Mouse (Mus musculus) forebrain, embryonic 11.5 days (tissue): ENCODE measurements around the gene Odf2. TPM values are rescaled to one million over a fixed set of nuclear protein-coding genes. Genes with fewer than 3 reads are reported as not detected.
A peak's percentile ranks its signal among the peaks of the same experiment; 100 is the strongest.
"Not testable (repeated sequence)": the region's sequence is repeated elsewhere in the genome, so short reads cannot be mapped to it uniquely, and the experiment has no call there.

Experiments
- ATAC-seq: fragments of 200-750 bp; cut with Nextera tagmentation; replicated peaks from 2 replicates; pipeline ENCODE4 v1.8.0; 2017; ENCODE audit warnings: moderate TSS enrichment; ENCODE audit not compliant: low FRiP score
- DNase-seq: peaks from one replicate; pipeline ENCODE4 v3.0.0-alpha.2; 2017; ENCODE audit warnings: low spot score
- H3K27ac ChIP-seq: fragments of 300-500 bp; sonication (generic); 2 replicates; pipeline ENCODE4 v1.5.1; 2014; ENCODE audit warnings: low read depth, low read length
- H3K27me3 ChIP-seq: fragments of 300-500 bp; sonication (generic); 2 replicates; pipeline ENCODE4 v1.6.1; 2014; ENCODE audit warnings: mild to moderate bottlenecking, low read length, mixed read lengths; ENCODE audit not compliant: control insufficient read depth, insufficient read depth
- H3K36me3 ChIP-seq: fragments of 300-500 bp; sonication (generic); 2 replicates; pipeline ENCODE4 v1.6.1; 2014; ENCODE audit warnings: mild to moderate bottlenecking, low read length, moderate library complexity, mixed read lengths; ENCODE audit not compliant: control insufficient read depth, insufficient read depth
- H3K4me1 ChIP-seq: fragments of 300-500 bp; sonication (generic); replicated peaks from 2 replicates; pipeline ENCODE4 v1.6.1; 2014; ENCODE audit warnings: low read length, mixed read lengths; ENCODE audit not compliant: control insufficient read depth, insufficient read depth
- H3K4me2 ChIP-seq: fragments of 300-500 bp; sonication (generic); 2 replicates; pipeline ENCODE4 v1.6.1; 2014; ENCODE audit warnings: low read depth, mild to moderate bottlenecking, low read length, moderate library complexity, mixed read lengths; ENCODE audit not compliant: severe bottlenecking
- H3K4me3 ChIP-seq: fragments of 300-500 bp; sonication (generic); 2 replicates; pipeline ENCODE4 v1.5.1; 2014; ENCODE audit warnings: low read depth, low read length
- H3K9ac ChIP-seq: fragments of 300-500 bp; sonication (generic); 2 replicates; pipeline ENCODE4 v1.6.1; 2014; ENCODE audit warnings: low read length
- H3K9me3 ChIP-seq: fragments of 300-500 bp; sonication (generic); 2 replicates; pipeline ENCODE4 v1.6.1; 2016; ENCODE audit warnings: low read length, mixed read lengths; ENCODE audit not compliant: control insufficient read depth
- WGBS: fragments of 180-500 bp; shearing (Covaris S2); extraction: QIAGEN DNeasy Blood & Tissue Kit; methylation state at CpG from one replicate; pipeline ENCODE4 v1.1.7; 2014; 5-methylcytosine and 5-hydroxymethylcytosine counted together
- polyA plus RNA-seq: library from polyadenylated mRNA; unstranded; fragments of >200 nt; fragmentation: Nextera tagmentation; extraction: Ambion mirVana; gene quantifications from 2 replicates; pipeline ENCODE4 v1.2.1, GENCODE M21; 2014

Gene Odf2
- polyA plus RNA-seq, 1 experiment from 2014 or later, result 132 TPM

DNA sequence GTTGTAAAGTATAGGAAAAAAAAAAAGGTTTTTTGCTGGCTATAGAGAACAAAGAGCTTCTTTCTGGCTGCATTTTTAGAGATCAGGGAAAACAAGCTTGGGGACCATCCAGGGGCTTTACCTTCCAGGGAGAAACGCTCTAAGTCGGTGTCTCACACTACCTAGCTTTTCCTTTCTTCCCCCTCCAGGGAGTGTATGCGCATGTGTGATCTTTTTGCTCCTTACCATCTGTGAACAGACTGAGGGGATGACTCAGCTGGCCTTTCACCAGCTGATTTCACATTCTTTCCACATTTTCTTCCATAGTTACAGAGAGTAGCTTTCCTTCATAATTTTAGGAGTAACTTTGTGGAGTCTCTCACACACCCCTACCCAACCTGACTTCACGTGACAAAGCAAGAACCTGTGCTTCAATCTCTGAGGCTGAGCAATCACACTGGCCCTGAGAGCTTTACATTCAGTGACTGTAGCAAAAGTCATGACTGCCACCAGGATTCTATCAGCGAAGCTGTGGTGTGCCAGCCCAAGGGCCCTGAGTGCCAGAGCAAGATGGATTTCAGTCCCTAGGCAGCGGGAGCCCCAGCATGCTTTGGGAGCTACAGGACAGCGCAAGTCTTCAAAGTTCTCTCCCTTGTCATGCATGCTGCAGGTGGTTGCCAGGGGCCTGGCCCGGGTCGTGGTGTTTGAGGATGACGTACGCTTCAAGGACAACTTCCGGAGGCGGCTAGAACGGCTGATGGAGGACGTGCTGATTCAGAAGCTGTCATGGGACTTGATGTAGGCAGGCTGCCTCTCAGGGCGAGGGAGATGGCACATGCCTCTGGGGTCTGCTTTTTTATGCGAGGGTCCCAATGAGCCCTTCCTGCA is 8.8 kb upstream of the Odf2 start:
- no peak for ATAC-seq
- Histone ChIP-seq H3K4me1 (no peaks in the 10 kb centered on the region), H3K9ac (no peak overlapping the region), H3K4me2 (no peak overlapping the region), H3K27me3 (no peaks in the 10 kb centered on the region), H3K27ac (no peak overlapping the region), H3K36me3 (no peaks in the 10 kb centered on the region), H3K9me3 (no peaks in the 10 kb centered on the region), H3K4me3 (no peak overlapping the region)
- no peak for DNase-seq
- WGBS, result 82% methylated on average over 17 of the region's 17 CpGs

DNA sequence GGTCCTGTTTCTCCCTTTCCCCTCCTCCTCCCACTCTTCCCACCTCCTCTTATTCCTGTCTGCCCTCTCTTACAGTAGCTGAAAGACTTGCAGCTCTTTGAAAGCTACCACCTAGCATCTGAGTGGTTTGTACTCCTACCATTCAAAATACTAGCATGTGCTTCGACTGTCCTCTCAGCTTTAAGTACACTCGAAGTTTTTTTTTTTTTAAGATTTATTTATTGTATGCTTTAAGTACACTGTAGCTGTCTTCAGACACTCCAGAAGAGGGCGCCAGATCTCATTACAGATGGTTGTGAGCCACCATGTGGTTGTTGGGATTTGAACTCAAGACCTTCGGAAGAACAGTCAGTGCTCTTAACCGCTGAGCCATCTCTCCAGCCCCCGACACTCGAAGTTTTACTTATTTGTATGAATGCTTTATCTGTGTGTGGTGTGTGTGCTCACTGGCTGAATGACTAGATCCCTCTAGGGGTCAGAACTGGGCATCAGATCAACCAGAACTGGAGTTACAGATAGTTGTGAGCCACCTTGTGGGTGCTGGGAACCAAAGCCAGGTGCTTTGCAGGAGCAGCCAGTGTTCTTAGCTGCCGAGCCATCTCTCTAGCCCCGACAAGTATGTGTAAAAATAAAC is 2.2 kb upstream of the Odf2 start:
- not testable (repeated sequence) for H3K36me3 ChIP-seq, H3K27me3 ChIP-seq, H3K4me2 ChIP-seq, H3K9ac ChIP-seq, H3K9me3 ChIP-seq, H3K4me3 ChIP-seq, H3K4me1 ChIP-seq, DNase-seq, H3K27ac ChIP-seq, ATAC-seq
- 83% methylated on average over 9 of the region's 9 CpGs for WGBS

DNA sequence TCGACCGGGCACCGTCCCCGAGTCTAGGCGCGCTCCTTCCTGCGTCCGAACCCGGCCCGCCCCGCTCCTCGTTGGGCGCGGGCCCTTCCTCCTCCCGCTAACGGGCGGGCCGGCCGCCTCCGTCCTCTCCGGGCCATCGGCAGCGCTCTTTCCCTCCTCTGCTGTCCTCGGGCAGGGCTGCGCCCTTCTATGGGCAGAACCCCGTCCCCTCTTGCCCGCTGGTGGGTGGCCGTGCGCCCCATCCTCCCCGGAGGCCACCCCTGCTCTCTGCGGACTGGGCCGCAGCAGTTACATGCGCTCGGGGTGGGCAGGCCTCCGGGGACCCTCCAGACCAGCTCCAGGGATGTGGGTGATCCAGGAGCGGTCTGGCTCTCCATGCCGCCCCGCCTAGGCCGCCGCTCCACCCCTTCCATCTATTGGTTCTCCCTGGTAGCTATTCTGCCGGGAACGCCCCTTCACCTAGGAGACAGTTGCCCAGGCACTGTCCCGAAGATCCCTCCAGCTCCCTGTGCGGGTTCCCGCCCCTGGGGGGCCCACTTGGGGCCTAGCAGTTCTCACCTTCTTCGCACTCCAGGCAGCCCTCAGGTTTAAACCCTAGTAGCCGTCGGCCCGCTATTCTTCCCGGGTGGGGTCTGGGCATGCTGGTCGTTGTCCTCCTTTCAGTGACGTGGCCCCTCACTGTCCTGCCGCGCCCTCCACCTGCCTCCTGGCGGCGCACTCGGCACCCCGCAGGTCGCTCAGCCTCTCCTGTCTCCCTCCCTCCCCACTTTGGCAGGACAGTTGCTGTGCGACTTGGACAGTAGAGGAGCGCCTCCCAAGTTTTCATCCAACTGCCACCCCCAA is 1.2 kb downstream of the Odf2 start:
- H3K4me1 ChIP-seq, result peaks cover 9% of the 10 kb centered on the region; the same call in 1 of the 2 replicates
- H3K27ac ChIP-seq, result peak overlapping the region; percentile 85
- peak overlapping the region; percentile 80 for H3K4me2 ChIP-seq
- H3K36me3 ChIP-seq, result peaks cover 11% of the 10 kb centered on the region; the same call in 1 of the 2 replicates
- peak overlapping the region; percentile 96 for H3K9ac ChIP-seq
- peak overlapping the region; percentile 98 for H3K4me3 ChIP-seq
- H3K9me3 ChIP-seq, result no peaks in the 10 kb centered on the region
- peak; percentile 94 for DNase-seq
- WGBS, result under 1% methylated on average over 60 of the region's 61 CpGs
- ATAC-seq, result peak; percentile 91
- no peaks in the 10 kb centered on the region for H3K27me3 ChIP-seq

DNA sequence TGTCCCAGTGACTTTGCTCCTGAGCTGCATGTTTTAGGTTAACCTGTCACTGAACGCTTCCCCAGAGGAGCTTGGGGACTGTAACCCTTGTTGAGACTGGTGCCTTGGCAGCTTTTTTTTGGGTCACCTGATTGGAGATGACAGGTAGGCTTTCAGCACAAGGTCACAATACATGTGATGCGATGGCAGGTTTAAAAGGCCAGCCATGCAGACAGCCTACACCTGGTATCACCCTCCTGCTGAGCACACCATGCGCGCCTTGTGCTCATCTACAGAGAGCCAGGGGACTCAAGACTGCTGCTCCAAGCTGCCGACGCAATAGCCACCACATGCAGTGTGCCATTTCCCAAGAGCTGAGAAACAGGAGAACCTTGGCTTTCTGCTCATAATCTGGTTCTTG is 2.8 kb downstream of the Odf2 start:
- ATAC-seq (no peak), DNase-seq (no peak)
- Histone ChIP-seq H3K27ac (no peak overlapping the region), H3K36me3 (peaks cover 14% of the 10 kb centered on the region; the same call in 1 of the 2 replicates), H3K4me1 (peaks cover 9% of the 10 kb centered on the region; the same call in 1 of the 2 replicates), H3K4me3 (no peak overlapping the region), H3K27me3 (no peaks in the 10 kb centered on the region), H3K9me3 (no peaks in the 10 kb centered on the region), H3K9ac (no peak overlapping the region), H3K4me2 (no peak overlapping the region)
- 93% methylated on average over 6 of the region's 6 CpGs for WGBS

DNA sequence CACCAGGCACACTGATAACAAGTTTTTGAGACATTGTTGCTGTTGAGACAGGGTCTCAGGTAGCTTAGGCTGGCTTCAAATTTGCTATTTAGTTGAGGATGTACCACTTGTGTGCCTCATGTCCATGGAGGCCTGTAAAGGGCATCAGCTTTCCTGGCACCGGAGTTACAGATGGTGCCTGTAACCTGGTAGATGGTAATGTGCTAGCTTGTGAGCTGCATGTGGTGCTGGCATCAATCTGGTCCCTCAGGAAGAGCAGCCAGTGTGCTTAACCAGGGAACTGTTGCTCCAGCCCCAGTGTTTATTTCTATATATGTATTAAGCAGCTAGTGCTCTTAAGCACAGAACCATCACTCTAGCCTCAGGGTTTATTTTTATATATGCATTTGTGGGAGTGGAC is 7.0 kb downstream of the Odf2 start:
- H3K9ac ChIP-seq, result no peak overlapping the region
- no peak for ATAC-seq
- no peak overlapping the region for H3K27ac ChIP-seq
- H3K4me1 ChIP-seq, result peaks cover 3% of the 10 kb centered on the region; the same call in 1 of the 2 replicates
- H3K36me3 ChIP-seq, result peaks cover 23% of the 10 kb centered on the region; the same call in 1 of the 2 replicates
- no peak overlapping the region for H3K4me2 ChIP-seq
- H3K9me3 ChIP-seq, result no peaks in the 10 kb centered on the region
- 92% methylated on average over 1 of the region's 1 CpGs for WGBS
- H3K4me3 ChIP-seq, result no peak overlapping the region
- H3K27me3 ChIP-seq, result no peaks in the 10 kb centered on the region
- no peak for DNase-seq

DNA sequence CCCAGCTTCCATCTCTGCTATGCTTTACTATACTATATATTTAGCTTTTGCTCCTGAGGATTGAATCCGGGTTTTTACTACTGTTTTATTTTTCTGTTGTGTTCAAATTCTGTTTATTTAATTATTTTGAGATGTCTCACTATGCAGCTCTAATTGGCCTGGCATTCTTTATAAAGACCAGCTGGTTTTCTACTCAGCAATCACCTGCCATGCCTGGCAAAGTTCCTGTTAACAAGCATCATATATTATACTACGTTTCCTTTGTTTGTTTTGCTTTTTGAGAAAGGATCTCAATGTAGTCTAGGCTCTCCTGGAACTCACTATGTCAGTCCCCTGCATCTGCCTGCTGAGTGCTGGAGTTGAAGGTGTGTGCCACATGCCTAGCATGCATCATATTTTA is 8.3 kb downstream of the Odf2 start:
- Histone ChIP-seq H3K27ac (no peak overlapping the region), H3K4me3 (no peak overlapping the region), H3K9ac (no peak overlapping the region), H3K9me3 (no peaks in the 10 kb centered on the region), H3K27me3 (no peaks in the 10 kb centered on the region), H3K4me1 (no peaks in the 10 kb centered on the region), H3K4me2 (no peak overlapping the region), H3K36me3 (peaks cover 25% of the 10 kb centered on the region; the same call in 1 of the 2 replicates)
- no peak for DNase-seq
- 86% methylated on average over 2 of the region's 2 CpGs for WGBS
- ATAC-seq, result no peak

DNA sequence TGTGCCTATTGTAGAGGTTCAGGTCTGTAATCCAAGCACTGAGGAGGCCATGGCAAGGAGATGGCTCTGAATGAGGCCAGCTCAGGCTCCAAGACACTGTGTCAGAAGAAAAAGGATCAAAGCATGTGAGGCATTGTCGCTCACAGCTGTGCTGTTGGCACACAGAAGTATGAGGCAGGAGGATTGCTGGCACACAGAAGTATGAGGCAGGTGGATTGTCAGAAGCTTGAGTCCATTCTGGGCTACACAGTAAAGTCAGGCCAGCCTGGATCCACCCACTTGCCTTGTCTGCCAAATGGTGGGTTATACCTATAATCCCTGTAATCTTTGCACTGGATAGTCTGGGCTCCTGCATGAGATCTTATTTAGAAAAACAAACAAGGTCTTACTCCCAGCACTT is 9.1 kb downstream of the Odf2 start:
- DNase-seq, result no peak

DNA sequence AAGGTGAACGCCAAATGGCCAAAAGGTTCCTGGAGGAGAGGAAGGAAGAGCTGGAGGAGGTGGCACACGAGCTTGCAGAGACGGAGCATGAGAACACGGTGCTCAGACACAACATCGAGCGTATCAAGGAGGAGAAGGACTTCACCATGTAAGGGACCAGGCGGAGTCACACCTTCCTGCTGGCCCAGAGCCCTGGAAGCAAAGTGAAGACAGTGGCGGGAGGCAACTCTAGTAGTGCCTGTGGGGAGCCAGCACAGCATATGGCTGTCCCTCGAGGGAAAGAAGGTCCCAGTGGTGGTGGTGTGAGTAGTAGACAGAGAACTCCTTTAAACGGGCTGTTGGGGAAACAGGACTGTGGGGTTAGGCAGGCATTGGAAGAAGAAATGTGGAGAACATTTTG is 13.2 kb downstream of the Odf2 start:
- no peak overlapping the region for H3K9ac ChIP-seq
- H3K4me1 ChIP-seq, result no peaks in the 10 kb centered on the region
- peaks cover 22% of the 10 kb centered on the region for H3K36me3 ChIP-seq
- ATAC-seq, result no peak
- H3K27me3 ChIP-seq, result no peaks in the 10 kb centered on the region
- WGBS, result 93% methylated on average over 10 of the region's 10 CpGs
- H3K9me3 ChIP-seq, result no peaks in the 10 kb centered on the region
- no peak overlapping the region for H3K4me3 ChIP-seq
- DNase-seq, result no peak
- H3K4me2 ChIP-seq, result no peak overlapping the region
- no peak overlapping the region for H3K27ac ChIP-seq

More for the DNA sequence above, 9.1 kb downstream of the Odf2 start:
- H3K4me2 ChIP-seq, result no peak overlapping the region
- no peak for ATAC-seq
- H3K36me3 ChIP-seq, result peaks cover 26% of the 10 kb centered on the region; the same call in 1 of the 2 replicates
- H3K4me1 ChIP-seq, result no peaks in the 10 kb centered on the region
- no peak overlapping the region for H3K27ac ChIP-seq
- WGBS, result 90% methylated on average over 1 of the region's 1 CpGs
- H3K9ac ChIP-seq, result no peak overlapping the region
- no peaks in the 10 kb centered on the region for H3K9me3 ChIP-seq
- H3K4me3 ChIP-seq, result no peak overlapping the region
- no peaks in the 10 kb centered on the region for H3K27me3 ChIP-seq
